Mouse (Mus musculus) liver, postnatal 0 days (tissue): ENCODE data around the gene Mvb12b. TPM values are rescaled to one million over a fixed set of nuclear protein-coding genes. Genes with fewer than 3 reads are reported as not detected.

Experiments
- ATAC-seq: fragments of 200-750 bp; cut with Nextera tagmentation; 2 replicates; pipeline ENCODE4 v1.8.0; 2017; ENCODE audit warnings: mild to moderate bottlenecking, moderate library complexity
- DNase-seq: peaks from one replicate; pipeline ENCODE4 v3.0.0-alpha.2; 2016
- H3K27ac ChIP-seq: fragments of 300-500 bp; sonication (generic); 2 replicates; pipeline ENCODE4 v1.5.1; 2014; ENCODE audit warnings: antibody characterized with exemption, moderate library complexity, mild to moderate bottlenecking, low read depth
- H3K27me3 ChIP-seq: fragments of 300-500 bp; sonication (generic); 2 replicates; pipeline ENCODE4 v1.6.1; 2014; ENCODE audit warnings: low read length, control low read depth, mixed read lengths; ENCODE audit not compliant: insufficient read depth
- H3K36me3 ChIP-seq: fragments of 300-500 bp; sonication (generic); replicated peaks from 2 replicates; pipeline ENCODE4 v1.6.1; 2014; ENCODE audit warnings: mild to moderate bottlenecking, control low read depth, low read length, moderate library complexity, mixed read lengths; ENCODE audit not compliant: insufficient read depth
- H3K4me1 ChIP-seq: fragments of 300-500 bp; sonication (generic); 2 replicates; pipeline ENCODE4 v1.6.1; 2014; ENCODE audit warnings: antibody characterized with exemption, mild to moderate bottlenecking, control low read depth; ENCODE audit not compliant: insufficient read depth
- H3K4me2 ChIP-seq: fragments of 300-500 bp; sonication (generic); 2 replicates; pipeline ENCODE4 v1.6.1; 2014; ENCODE audit warnings: low read depth, mild to moderate bottlenecking, low read length, moderate library complexity, mixed read lengths
- H3K4me3 ChIP-seq: fragments of 300-500 bp; sonication (generic); 2 replicates; pipeline ENCODE4 v1.5.1; 2014; ENCODE audit warnings: low read depth, low read length
- H3K9ac ChIP-seq: fragments of 300-500 bp; sonication (generic); replicated peaks from 2 replicates; pipeline ENCODE4 v1.6.1; 2014; ENCODE audit warnings: mild to moderate bottlenecking, moderate library complexity
- H3K9me3 ChIP-seq: fragments of 300-500 bp; sonication (generic); 2 replicates; pipeline ENCODE4 v1.6.1; 2016; ENCODE audit warnings: mild to moderate bottlenecking, control low read depth, low read length, mixed read lengths
- CTCF ChIP-seq: sonication (generic); IDR thresholded peaks from 2 replicates; pipeline ENCODE4 v1.5.1; 2016; ENCODE audit warnings: antibody characterized with exemption, low read depth
- EP300 ChIP-seq: IDR thresholded peaks from 2 replicates; pipeline ENCODE4 v1.6.1; 2016; ENCODE audit warnings: antibody characterized with exemption, low read depth, mild to moderate bottlenecking
- WGBS: fragments of 180-500 bp; shearing (Covaris S2); extraction: QIAGEN DNeasy Blood & Tissue Kit; methylation state at CpG from one replicate; pipeline ENCODE4 v1.1.7; 2014; ENCODE audit not compliant: insufficient replicate concordance; 5-methylcytosine and 5-hydroxymethylcytosine counted together
- polyA plus RNA-seq: library from polyadenylated mRNA; unstranded; fragments of >200 nt; fragmentation: Nextera tagmentation; extraction: Ambion mirVana; gene quantifications from 2 replicates; pipeline ENCODE4 v1.2.1, GENCODE M21; 2015

Mvb12b gene
- polyA plus RNA-seq, 1 experiment from 2014 or later = 8.1 TPM

DNA sequence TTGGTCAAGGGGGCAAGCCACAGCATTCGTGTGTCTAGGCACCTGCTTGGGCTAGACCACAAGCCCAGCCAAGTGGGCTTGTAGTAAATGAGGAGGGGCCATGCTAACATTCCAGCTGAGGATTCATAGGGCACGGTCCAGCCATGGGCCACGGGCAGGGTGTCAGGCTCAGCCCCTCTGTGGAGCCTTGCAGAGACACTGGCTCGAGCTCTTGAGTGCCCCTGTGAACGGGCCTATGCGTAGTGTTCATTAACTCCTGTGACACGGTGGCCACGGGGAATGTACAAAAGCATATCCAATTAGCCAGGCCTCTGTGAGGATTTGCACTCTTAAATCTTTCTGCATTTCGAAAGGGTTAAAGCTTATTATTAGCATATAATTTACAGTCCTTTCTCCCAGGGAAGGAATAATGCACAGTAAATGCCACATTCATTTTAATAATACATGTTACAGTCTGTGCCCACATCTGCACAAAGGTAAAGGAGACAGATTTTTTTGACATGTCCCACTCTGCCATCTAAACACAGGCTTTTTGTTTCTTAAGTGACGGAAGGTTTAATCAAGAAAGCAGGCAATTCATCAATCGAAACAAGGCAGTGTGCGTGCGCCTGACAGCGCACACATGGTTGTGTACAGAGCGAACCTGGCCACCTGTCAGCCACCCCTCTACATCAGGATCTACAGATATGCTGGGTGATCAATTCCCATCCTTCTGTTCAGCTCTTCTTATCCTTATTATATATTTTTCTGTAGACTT lies 91.9 kb downstream of the Mvb12b start:
- Histone ChIP-seq H3K4me1 (no peaks in the 10 kb centered on the region), H3K27me3 (no peaks in the 10 kb centered on the region), H3K4me2 (no peak overlapping the region), H3K36me3 (peaks cover 6% of the 10 kb centered on the region), H3K9me3 (no peaks in the 10 kb centered on the region), H3K27ac (no peak overlapping the region), H3K4me3 (no peak overlapping the region), H3K9ac (no peak overlapping the region)
- ATAC-seq (no peak), DNase-seq (no peak)
- WGBS = 86% methylated on average over 15 of the region's 15 CpGs
- no peak for TF ChIP-seq CTCF
- TF ChIP-seq EP300 = no peak

DNA sequence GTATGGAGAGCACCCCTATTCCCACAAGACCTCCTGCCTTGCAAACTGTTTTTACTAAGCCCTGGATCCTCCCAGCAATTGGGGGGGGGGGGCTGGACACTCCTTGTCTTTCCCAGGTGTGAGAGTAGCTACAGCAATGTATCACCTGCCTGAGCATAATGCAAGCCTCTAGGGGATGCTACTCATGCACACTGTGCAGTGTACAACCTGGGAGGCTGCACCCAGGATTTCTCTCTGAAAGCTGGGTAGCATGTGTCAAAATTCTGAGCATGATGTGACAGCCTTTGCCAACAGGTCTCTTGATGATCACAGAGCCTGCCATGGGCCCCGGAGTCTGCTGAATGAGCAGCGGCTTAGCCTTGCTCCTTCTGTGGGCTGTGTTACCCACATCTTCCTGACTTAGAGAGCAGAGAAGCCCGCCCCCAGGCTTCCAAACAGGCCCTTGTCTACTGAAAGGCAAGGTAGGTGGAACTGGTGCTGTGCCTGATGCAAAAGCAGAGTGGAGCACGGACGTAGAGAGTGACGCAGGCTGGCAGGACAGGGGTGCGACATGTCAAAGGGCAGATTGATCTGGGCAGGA lies 92.7 kb downstream of the Mvb12b start:
- Histone ChIP-seq H3K4me2 (no peak overlapping the region), H3K27me3 (no peaks in the 10 kb centered on the region), H3K36me3 (peaks cover 6% of the 10 kb centered on the region; the same call in 1 of the 2 replicates), H3K4me3 (no peak overlapping the region), H3K27ac (no peak overlapping the region), H3K4me1 (no peaks in the 10 kb centered on the region), H3K9ac (no peak overlapping the region), H3K9me3 (no peaks in the 10 kb centered on the region)
- ATAC-seq (no peak), DNase-seq (no peak)
- TF ChIP-seq CTCF (no peak), EP300 (no peak)
- 85% methylated on average over 7 of the region's 7 CpGs for WGBS

DNA sequence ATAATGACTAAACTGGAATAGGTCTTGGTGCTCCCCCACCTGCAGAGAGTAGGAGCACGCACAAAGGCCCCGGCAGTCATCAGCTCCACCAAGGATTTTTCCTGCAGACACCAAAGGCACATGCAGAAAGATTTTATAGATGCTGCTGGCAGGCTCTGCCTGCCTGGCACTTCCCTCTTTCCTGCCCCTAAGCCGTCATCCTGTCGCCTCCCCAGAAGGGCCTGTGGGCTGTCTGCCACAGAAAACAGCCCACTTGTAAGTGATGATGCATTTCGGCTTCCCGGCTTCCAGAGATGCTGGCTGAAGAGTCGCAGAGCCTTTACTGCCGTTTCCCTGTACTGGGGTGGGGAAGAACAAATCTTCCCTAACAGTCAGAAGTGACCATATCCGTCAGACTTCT lies 93.3 kb downstream of the Mvb12b start:
- peaks cover 6% of the 10 kb centered on the region; the same call in 1 of the 2 replicates for H3K36me3 ChIP-seq
- DNase-seq (no peak), ATAC-seq (no peak)
- whole genome bisulfite sequencing = 75% methylated on average over 9 of the region's 9 CpGs
- no peaks in the 10 kb centered on the region for H3K27me3 ChIP-seq
- no peaks in the 10 kb centered on the region for H3K9me3 ChIP-seq
- TF ChIP-seq CTCF = no peak
- no peak for TF ChIP-seq EP300
- H3K4me3 ChIP-seq = no peak overlapping the region
- no peak overlapping the region for H3K4me2 ChIP-seq
- no peak overlapping the region for H3K9ac ChIP-seq
- H3K4me1 ChIP-seq = no peaks in the 10 kb centered on the region
- no peak overlapping the region for H3K27ac ChIP-seq

GRCm38 (mm10) chr2:33790301-33790700 lies 97.4 kb downstream of the Mvb12b start:
- no peak for DNase-seq
- WGBS = 87% methylated on average over 5 of the region's 5 CpGs
- no peak for TF ChIP-seq EP300
- no peak for TF ChIP-seq CTCF
- Histone ChIP-seq H3K9ac (no peak overlapping the region), H3K27me3 (no peaks in the 10 kb centered on the region), H3K4me1 (no peaks in the 10 kb centered on the region), H3K4me3 (no peak overlapping the region), H3K27ac (no peak overlapping the region), H3K36me3 (0 out of 2 replicates have a peak, but pooled peaks cover 6% of the 10 kb centered on the region), H3K4me2 (no peak overlapping the region), H3K9me3 (no peaks in the 10 kb centered on the region)
- no peak for ATAC-seq

DNA sequence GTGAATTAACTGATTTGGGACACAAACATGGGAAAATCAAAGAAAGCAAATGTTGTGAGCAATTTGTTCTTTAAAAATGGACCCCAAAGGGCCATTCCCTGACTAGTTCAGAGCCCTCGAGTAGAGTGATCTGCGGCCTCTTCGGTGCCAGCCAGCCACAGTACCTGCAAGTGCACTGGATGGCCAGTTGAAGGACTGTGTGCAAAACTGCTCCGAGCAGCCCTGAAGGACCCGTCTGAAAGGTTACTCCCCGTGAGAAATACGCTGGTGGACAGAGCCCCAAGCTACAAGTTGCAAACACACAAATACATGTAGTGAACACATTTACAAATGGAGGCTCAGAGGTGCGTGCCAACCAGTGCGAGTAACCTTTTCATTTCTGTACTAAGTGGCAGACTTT lies 98.0 kb downstream of the Mvb12b start:
- H3K4me1 ChIP-seq = no peaks in the 10 kb centered on the region
- H3K4me2 ChIP-seq = no peak overlapping the region
- H3K9ac ChIP-seq = no peak overlapping the region
- H3K9me3 ChIP-seq = no peaks in the 10 kb centered on the region
- no peaks in the 10 kb centered on the region for H3K27me3 ChIP-seq
- H3K4me3 ChIP-seq = no peak overlapping the region
- 0 out of 2 replicates have a peak, but pooled peaks cover 6% of the 10 kb centered on the region for H3K36me3 ChIP-seq
- DNase-seq = no peak
- TF ChIP-seq CTCF (no peak), EP300 (no peak)
- no peak overlapping the region for H3K27ac ChIP-seq
- no peak for ATAC-seq
- 82% methylated on average over 9 of the region's 9 CpGs for WGBS

GRCm38 (mm10) chr2:33789279-33789678 lies 98.5 kb downstream of the Mvb12b start:
- Histone ChIP-seq H3K27ac (no peak overlapping the region), H3K4me1 (no peaks in the 10 kb centered on the region), H3K9me3 (no peaks in the 10 kb centered on the region), H3K36me3 (0 out of 2 replicates have a peak, but pooled peaks cover 6% of the 10 kb centered on the region), H3K9ac (no peak overlapping the region), H3K27me3 (no peaks in the 10 kb centered on the region), H3K4me3 (no peak overlapping the region), H3K4me2 (no peak overlapping the region)
- WGBS = 64% methylated on average over 6 of the region's 6 CpGs
- no peak for TF ChIP-seq CTCF
- TF ChIP-seq EP300 = no peak
- DNase-seq (no peak), ATAC-seq (no peak)
